9 mouse cellular contexts compared by ENCODE assay signal in genomic region chr1:127776246-127776645, GRCm38 (mm10). TPM values are rescaled to one million over a fixed set of nuclear protein-coding genes. Genes with fewer than 3 reads are reported as not detected.
DNase-seq lines count a peak whose midpoint lies in the region; ATAC-seq lines count a peak whose summit lies in the region.
"Had no signal": no experiment of that assay in that cellular context is flagged by ENCODE, and none has a peak within 500 bp of the region (broad histone marks: within the 10 kb centered on the region; RNA-seq: fewer than 3 reads in every experiment).

No protein-coding gene starts in this region.

- 40% methylated on average over 6 of the region's 6 CpGs for WGBS in heart, embryonic 16.5 days
- WGBS in embryonic facial prominence, embryonic 11.5 days: 63% methylated on average over 6 of the region's 6 CpGs
- WGBS in intestine, embryonic 16.5 days: 43% methylated on average over 6 of the region's 6 CpGs
- WGBS in midbrain, embryonic 16.5 days: 65% methylated on average over 6 of the region's 6 CpGs

- no peaks in the 10 kb centered on the region for H3K27me3 ChIP-seq in heart, embryonic 16.5 days (ENCODE audit: control insufficient read depth, insufficient read depth, low read length)
- H3K27me3 ChIP-seq in embryonic facial prominence, embryonic 11.5 days (ENCODE audit: control insufficient read depth, insufficient read depth, low read length): no peaks in the 10 kb centered on the region
- no peaks in the 10 kb centered on the region for H3K27me3 ChIP-seq in intestine, embryonic 16.5 days (replicated peaks; ENCODE audit: control insufficient read depth, insufficient read depth, low read length)
- H3K27me3 ChIP-seq in midbrain, embryonic 16.5 days (ENCODE audit: control insufficient read depth, insufficient read depth, low read depth, low read length): no peaks in the 10 kb centered on the region

- peak overlapping the region; percentile 14 for H3K4me3 ChIP-seq in heart, embryonic 16.5 days (ENCODE audit: low read length)
- no peak overlapping the region for H3K4me3 ChIP-seq in embryonic facial prominence, embryonic 11.5 days (ENCODE audit: low read depth, low read length)
- H3K4me3 ChIP-seq in intestine, embryonic 16.5 days (ENCODE audit: low read length): peak overlapping the region; percentile 25
- H3K4me3 ChIP-seq in midbrain, embryonic 16.5 days (ENCODE audit: low read depth, low read length): peak overlapping the region; percentile 10

- H3K4me2 ChIP-seq in heart, embryonic 16.5 days (ENCODE audit: low read depth, low read length): peak overlapping the region; percentile 50
- 0 out of 2 replicates have a peak overlapping the region, but pooled peaks have one; percentile 4 for H3K4me2 ChIP-seq in embryonic facial prominence, embryonic 11.5 days (ENCODE audit: low read depth, low read length)
- H3K4me2 ChIP-seq in intestine, embryonic 16.5 days (ENCODE audit: low read depth, low read length): peak overlapping the region; percentile 42
- peak overlapping the region; percentile 32 for H3K4me2 ChIP-seq in midbrain, embryonic 16.5 days (ENCODE audit: low read length)

- DNase-seq in heart, postnatal 4 days: no peak
- DNase-seq in embryonic facial prominence, embryonic 11.5 days (ENCODE audit: low spot score): no peak
- DNase-seq in MN1 (ENCODE audit: low spot score): no peak
- DNase-seq in cerebellum, adult 9-11 months: no peak
- no peak for DNase-seq in testis, postnatal 10 days (ENCODE audit: low spot score)
- DNase-seq: thymus, postnatal 25 days had no signal

- H3K4me1 ChIP-seq in heart, embryonic 16.5 days (ENCODE audit: control insufficient read depth, insufficient read depth, low read length): peaks cover 39% of the 10 kb centered on the region
- no peaks in the 10 kb centered on the region for H3K4me1 ChIP-seq in embryonic facial prominence, embryonic 11.5 days (ENCODE audit: control insufficient read depth, insufficient read depth, low read length)
- H3K4me1 ChIP-seq in intestine, embryonic 16.5 days (ENCODE audit: control insufficient read depth, insufficient read depth, low read length): peaks cover 15% of the 10 kb centered on the region
- peaks cover 36% of the 10 kb centered on the region for H3K4me1 ChIP-seq in midbrain, embryonic 16.5 days (ENCODE audit: control insufficient read depth, insufficient read depth, low read length)

- ATAC-seq in heart, embryonic 16.5 days (replicated peaks; ENCODE audit: extremely low read depth, insufficient read depth, low FRiP score): no peak
- ATAC-seq in embryonic facial prominence, embryonic 11.5 days (replicated peaks; ENCODE audit: insufficient number of reproducible peaks, low FRiP score, low TSS enrichment, low read depth): no peak
- no peak for ATAC-seq in intestine, embryonic 16.5 days
- ATAC-seq in midbrain, embryonic 16.5 days: no peak

- no peaks in the 10 kb centered on the region for H3K36me3 ChIP-seq in heart, embryonic 16.5 days (ENCODE audit: control insufficient read depth, insufficient read depth)
- H3K36me3 ChIP-seq in embryonic facial prominence, embryonic 11.5 days (replicated peaks; ENCODE audit: control insufficient read depth, insufficient read depth, low read depth, low read length): no peaks in the 10 kb centered on the region
- no peaks in the 10 kb centered on the region for H3K36me3 ChIP-seq in intestine, embryonic 16.5 days (ENCODE audit: control insufficient read depth, insufficient read depth, low read length)
- no peaks in the 10 kb centered on the region for H3K36me3 ChIP-seq in midbrain, embryonic 16.5 days (ENCODE audit: control insufficient read depth, insufficient read depth, low read length)

- no peak overlapping the region for H3K27ac ChIP-seq in heart, embryonic 16.5 days (ENCODE audit: low read length)
- H3K27ac ChIP-seq in embryonic facial prominence, embryonic 11.5 days (replicated peaks; ENCODE audit: low read depth, low read length): no peak overlapping the region
- H3K27ac ChIP-seq in intestine, embryonic 16.5 days (ENCODE audit: low read length): no peak overlapping the region
- no peak overlapping the region for H3K27ac ChIP-seq in midbrain, embryonic 16.5 days (ENCODE audit: low read length)

- no peaks in the 10 kb centered on the region for H3K9me3 ChIP-seq in heart, embryonic 16.5 days (replicated peaks; ENCODE audit: control insufficient read depth, low read length)
- no peaks in the 10 kb centered on the region for H3K9me3 ChIP-seq in embryonic facial prominence, embryonic 11.5 days (replicated peaks; ENCODE audit: control insufficient read depth, low read length)
- no peaks in the 10 kb centered on the region for H3K9me3 ChIP-seq in intestine, embryonic 16.5 days (ENCODE audit: control insufficient read depth, low read length)
- no peaks in the 10 kb centered on the region for H3K9me3 ChIP-seq in midbrain, embryonic 16.5 days (replicated peaks; ENCODE audit: control insufficient read depth, low read length, poor library complexity, severe bottlenecking)

- H3K9ac ChIP-seq in heart, embryonic 16.5 days (ENCODE audit: low read length): peak overlapping the region; percentile 57
- H3K9ac ChIP-seq in embryonic facial prominence, embryonic 11.5 days (replicated peaks; ENCODE audit: low read length): no peak overlapping the region; the same call in 1 of the 2 replicates
- H3K9ac ChIP-seq in intestine, embryonic 16.5 days (ENCODE audit: low read depth, low read length): no peak overlapping the region
- H3K9ac ChIP-seq in midbrain, embryonic 16.5 days (ENCODE audit: low read depth, low read length): no peak overlapping the region

RNA-seq across cellular contexts. Expression of gene Ccnt2, which starts 2.3 kb away (rescaled TPM):
- 67.3 and 69.6 TPM in 2 replicates for polyA plus RNA-seq in heart, embryonic 16.5 days (2015; fragmentation: Nextera tagmentation; extraction: Ambion mirVana)
- 10 to 100 TPM; 37.7 to 40.0 TPM for total RNA-seq in heart, postnatal 4 days (2021)
- 76.2 and 77.1 TPM in 2 replicates for polyA plus RNA-seq in embryonic facial prominence, embryonic 11.5 days (2014; fragmentation: Nextera tagmentation; extraction: Ambion mirVana)
- polyA plus RNA-seq in intestine, embryonic 16.5 days (2015; fragmentation: Nextera tagmentation; extraction: Ambion mirVana): 47.8 and 51.5 TPM in 2 replicates
- 94.9 and 110 TPM in 2 replicates for polyA plus RNA-seq in midbrain, embryonic 16.5 days (2015; fragmentation: Nextera tagmentation; extraction: Ambion mirVana)

RNA-seq across cellular contexts. Expression of gene Acmsd, which starts 47.0 kb away (rescaled TPM):
- polyA plus RNA-seq in heart, embryonic 16.5 days (2015; fragmentation: Nextera tagmentation; extraction: Ambion mirVana): 0.22 and 0.37 TPM in 2 replicates
- under 1 TPM; 0.31 to 0.59 TPM for total RNA-seq in heart, postnatal 4 days (2021)
- 0.32 and 0.49 TPM in 2 replicates for polyA plus RNA-seq in embryonic facial prominence, embryonic 11.5 days (2014; fragmentation: Nextera tagmentation; extraction: Ambion mirVana)
- polyA plus RNA-seq in intestine, embryonic 16.5 days (2015; fragmentation: Nextera tagmentation; extraction: Ambion mirVana): 0.12 and 0.17 TPM in 2 replicates
- 0.12 TPM in 1 of 2 replicates, not detected in the other for polyA plus RNA-seq in midbrain, embryonic 16.5 days (2015; fragmentation: Nextera tagmentation; extraction: Ambion mirVana)
